Mouse (Mus musculus): ENCODE results near the gene Ccn2.
A peak's percentile ranks its signal among the peaks of the same experiment; 100 is the strongest.
"Not testable (repeated sequence)": the region's sequence is repeated elsewhere in the genome, so short reads cannot be mapped to it uniquely, and the experiment has no call there.

Gene Ccn2

GRCm38 (mm10) chr10:24603727-24604126, 8.5 kb downstream of the Ccn2 start:
- DNase-seq: no peak

- DNase-seq: no peak
Observed at GRCm38 (mm10) chr10:24609146-24609545, 13.9 kb downstream of the Ccn2 start.

- DNase-seq: no peak
Observed at GRCm38 (mm10) chr10:24609766-24610165, 14.5 kb downstream of the Ccn2 start.

- DNase-seq: no peak
Observed at GRCm38 (mm10) chr10:24614726-24615125, 19.5 kb downstream of the Ccn2 start.

- DNase-seq: no peak
Observed at GRCm38 (mm10) chr10:24615799-24616198, 20.6 kb downstream of the Ccn2 start.

GRCm38 (mm10) chr10:24616572-24616971, 21.3 kb downstream of the Ccn2 start:
- DNase-seq: not testable (repeated sequence)

GRCm38 (mm10) chr10:24621572-24621971, 26.3 kb downstream of the Ccn2 start:
- DNase-seq: peak; percentile 69

- DNase-seq: peak; percentile 85
Observed at GRCm38 (mm10) chr10:24622586-24622985, 27.3 kb downstream of the Ccn2 start.

- DNase-seq: peak; percentile 88
Observed at GRCm38 (mm10) chr10:24625060-24625701, 29.9 kb downstream of the Ccn2 start.

- no peak for DNase-seq
Observed at GRCm38 (mm10) chr10:24627262-24627661, 32.0 kb downstream of the Ccn2 start.

- DNase-seq: no peak
Observed at GRCm38 (mm10) chr10:24628466-24628865, 33.2 kb downstream of the Ccn2 start.

- no peak for DNase-seq
Observed at GRCm38 (mm10) chr10:24629086-24629720, 34.0 kb downstream of the Ccn2 start.

GRCm38 (mm10) chr10:24630469-24631081, 35.3 kb downstream of the Ccn2 start:
- peak; percentile 73 for DNase-seq

GRCm38 (mm10) chr10:24631122-24631521, 35.9 kb downstream of the Ccn2 start:
- no peak for DNase-seq

- DNase-seq: no peak
Observed at GRCm38 (mm10) chr10:24634288-24634687, 39.0 kb downstream of the Ccn2 start.

GRCm38 (mm10) chr10:24635331-24635815, 40.1 kb downstream of the Ccn2 start:
- DNase-seq: peak; percentile 69

- DNase-seq: peak; percentile 67
Observed at GRCm38 (mm10) chr10:24635884-24636283, 40.6 kb downstream of the Ccn2 start.

GRCm38 (mm10) chr10:24636986-24637385, 41.7 kb downstream of the Ccn2 start:
- DNase-seq: no peak

GRCm38 (mm10) chr10:24638306-24639070, 43.2 kb downstream of the Ccn2 start:
- DNase-seq: no peak

GRCm38 (mm10) chr10:24639596-24639995, 44.4 kb downstream of the Ccn2 start:
- peak; percentile 40 for DNase-seq

- DNase-seq: peak; percentile 18
Observed at GRCm38 (mm10) chr10:24640186-24640875, 45.1 kb downstream of the Ccn2 start.

GRCm38 (mm10) chr10:24641416-24642140, 46.3 kb downstream of the Ccn2 start:
- DNase-seq: peak; percentile 38
